Mouse (Mus musculus) stomach, postnatal 0 days (tissue): ENCODE measurements around the gene Tmprss3.

Experiments
- CTCF ChIP-seq: IDR thresholded peaks from 2 replicates; pipeline ENCODE4 v1.5.1; 2016; ENCODE audit warnings: antibody characterized with exemption, low read depth, mild to moderate bottlenecking, moderate library complexity
- EP300 ChIP-seq: optimal IDR thresholded peaks from 2 replicates; pipeline ENCODE3; 2016; ENCODE audit warnings: antibody characterized with exemption

- no peak for TF ChIP-seq CTCF
- TF ChIP-seq EP300 = no peak
Measured at GRCm38 (mm10) chr17:31198877-31199276, at the start of gene Tmprss3.
